Mouse (Mus musculus): ENCODE results near the gene Celf5.
"Not testable (repeated sequence)": the region's sequence is repeated elsewhere in the genome, so short reads cannot be mapped to it uniquely, and the experiment has no call there.

The Celf5 gene

DNA sequence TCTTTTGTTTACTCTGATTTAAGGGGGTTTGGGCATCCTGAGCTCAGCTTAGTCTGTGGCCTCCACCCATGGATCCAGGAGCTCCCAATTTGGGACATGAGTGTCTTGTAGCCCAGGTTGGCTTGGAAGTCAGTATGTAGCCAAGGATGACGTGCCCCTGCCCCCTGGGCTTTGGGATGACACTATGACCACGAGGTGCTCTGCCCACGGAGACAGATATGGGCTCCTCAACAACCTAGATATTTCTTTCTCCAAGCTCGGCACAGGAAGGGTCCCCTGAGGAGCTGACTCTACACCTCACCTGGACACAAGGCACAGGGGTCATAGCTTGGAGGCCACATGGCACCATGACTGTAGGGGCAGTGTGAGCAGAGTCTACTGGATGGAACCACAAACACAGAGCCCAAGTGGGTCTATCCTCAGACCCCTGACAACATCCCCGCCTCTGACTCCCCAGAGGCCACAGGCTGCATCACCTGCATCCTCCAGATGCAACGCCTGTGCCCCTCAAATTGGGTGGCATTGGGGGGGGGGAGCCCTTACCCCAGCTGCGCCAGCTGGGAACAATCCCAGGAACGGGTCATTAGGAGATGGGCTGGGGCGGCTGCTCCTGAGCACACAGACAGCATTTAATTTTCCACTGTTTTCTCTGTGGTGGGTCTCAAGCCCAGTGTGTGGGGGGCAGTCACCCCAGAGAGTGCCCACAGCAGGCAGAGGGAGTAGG lies 31.7 kb downstream of the Celf5 start:
- DNase-seq = no peak

DNA sequence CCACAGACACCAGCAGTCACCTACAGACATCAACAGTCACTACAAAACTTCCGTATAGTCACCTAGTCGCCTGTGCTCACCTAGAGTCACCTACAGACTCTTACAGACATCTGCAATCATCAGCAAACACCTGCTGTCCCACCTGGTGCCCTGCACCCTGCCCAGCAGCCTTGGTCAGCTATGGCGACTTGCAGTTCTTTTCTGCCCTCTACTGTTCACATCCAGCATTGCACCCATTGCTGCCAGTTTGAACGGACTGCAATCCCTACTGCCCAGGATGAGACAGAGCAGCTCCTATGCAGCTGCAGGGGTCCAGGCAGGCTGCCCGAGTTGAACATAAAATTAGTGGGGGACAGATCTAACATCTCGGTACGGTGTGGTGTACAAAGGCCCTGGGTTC lies 32.4 kb downstream of the Celf5 start:
- DNase-seq = peak; percentile 77

DNA sequence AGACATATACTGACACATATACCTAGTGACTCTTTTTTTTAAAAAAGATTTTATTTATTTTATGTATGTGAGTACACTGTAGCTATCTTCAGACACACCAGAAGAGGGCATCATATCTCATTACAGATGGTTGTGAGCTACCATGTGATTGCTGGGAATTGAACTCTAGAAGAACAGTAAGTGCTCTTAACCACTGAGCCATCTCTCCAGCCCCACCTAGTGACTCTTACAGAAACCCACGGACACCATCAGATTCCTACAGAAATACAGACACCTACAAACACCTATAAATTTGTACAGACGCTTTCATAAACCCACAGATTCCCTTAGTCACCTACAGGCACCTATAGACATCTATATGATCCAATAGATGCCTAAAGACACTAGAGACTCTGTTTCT lies 37.0 kb downstream of the Celf5 start:
- not testable (repeated sequence) for DNase-seq

DNA sequence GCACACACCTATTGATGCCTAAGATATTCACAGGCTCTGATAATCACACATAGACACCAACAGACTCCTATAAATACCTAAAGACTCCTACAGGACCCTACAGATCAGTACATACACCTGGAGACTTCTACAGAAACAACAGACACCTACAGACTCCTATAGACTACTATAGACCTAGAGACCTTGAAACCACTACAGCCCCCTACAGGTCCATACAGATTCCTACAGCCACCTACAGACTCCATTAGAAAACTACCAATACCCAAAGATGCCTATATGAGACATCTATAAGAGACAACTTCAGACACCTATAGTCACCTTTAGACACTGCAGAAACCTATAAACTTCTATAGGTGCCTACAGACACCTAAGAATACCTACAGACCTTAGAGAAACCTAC lies 41.5 kb downstream of the Celf5 start:
- DNase-seq = no peak

DNA sequence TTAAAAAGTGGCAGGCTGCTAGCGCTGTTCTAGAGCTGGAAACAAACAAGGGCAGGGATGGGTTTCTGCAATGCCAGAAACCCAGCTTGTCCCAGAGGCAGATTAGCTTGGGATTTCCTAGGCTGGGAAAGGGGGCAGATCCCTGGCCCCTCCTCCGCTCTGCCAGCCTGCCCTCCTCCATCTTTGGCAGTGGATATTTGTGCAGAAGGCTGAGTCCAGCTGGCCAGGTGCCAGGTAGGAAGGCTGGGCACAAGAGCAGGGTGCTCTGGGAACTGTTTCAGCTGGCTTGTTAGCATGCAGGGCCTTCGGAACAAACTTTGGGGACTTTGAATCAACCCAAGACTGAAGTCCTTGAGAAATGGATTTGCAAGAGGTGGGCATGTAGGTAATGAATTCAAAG lies 47.1 kb downstream of the Celf5 start:
- peak; percentile 58 for DNase-seq

DNA sequence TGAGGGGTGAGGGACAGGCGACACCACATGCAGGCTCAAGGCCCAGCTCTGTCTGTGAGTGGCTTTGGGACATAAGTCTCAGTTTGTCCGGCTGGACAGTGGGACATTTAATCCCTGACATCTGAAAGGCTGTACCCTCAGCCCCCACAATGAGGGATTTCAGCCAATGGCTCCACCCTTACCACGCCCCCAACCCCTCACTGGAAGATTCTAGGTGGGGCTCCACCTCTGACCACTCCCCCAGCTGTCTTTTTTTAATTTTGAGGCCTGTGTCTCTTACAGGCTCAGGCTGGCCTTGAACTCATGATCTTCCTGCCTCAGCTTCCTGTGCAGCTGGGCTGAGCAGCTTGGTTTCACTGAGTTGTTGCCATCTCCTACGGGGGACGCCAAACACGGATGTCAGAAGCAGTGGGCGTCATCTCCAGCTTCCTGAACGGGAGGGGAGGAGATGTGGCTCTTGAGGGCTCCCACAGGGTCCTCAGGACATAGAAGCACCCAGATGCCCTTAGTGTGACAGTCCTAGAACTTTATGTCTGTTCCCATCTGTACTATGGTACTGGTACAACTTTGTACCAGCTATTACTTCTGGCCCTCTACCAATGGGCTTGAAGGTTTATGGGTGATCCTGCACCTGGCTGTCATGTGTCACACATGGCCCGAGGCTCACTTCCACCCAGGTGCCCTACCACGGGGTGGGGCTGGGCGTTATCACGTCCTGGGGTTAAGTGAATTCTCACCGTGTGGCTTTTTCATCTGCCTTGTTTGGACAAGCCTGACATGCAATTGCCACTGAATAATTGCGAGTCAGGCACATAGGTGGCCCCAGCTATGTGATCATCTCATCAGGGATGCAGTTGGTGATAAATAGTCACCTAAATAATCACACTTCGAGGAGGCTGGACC lies 47.9 kb downstream of the Celf5 start:
- peak; percentile 3 for DNase-seq

DNA sequence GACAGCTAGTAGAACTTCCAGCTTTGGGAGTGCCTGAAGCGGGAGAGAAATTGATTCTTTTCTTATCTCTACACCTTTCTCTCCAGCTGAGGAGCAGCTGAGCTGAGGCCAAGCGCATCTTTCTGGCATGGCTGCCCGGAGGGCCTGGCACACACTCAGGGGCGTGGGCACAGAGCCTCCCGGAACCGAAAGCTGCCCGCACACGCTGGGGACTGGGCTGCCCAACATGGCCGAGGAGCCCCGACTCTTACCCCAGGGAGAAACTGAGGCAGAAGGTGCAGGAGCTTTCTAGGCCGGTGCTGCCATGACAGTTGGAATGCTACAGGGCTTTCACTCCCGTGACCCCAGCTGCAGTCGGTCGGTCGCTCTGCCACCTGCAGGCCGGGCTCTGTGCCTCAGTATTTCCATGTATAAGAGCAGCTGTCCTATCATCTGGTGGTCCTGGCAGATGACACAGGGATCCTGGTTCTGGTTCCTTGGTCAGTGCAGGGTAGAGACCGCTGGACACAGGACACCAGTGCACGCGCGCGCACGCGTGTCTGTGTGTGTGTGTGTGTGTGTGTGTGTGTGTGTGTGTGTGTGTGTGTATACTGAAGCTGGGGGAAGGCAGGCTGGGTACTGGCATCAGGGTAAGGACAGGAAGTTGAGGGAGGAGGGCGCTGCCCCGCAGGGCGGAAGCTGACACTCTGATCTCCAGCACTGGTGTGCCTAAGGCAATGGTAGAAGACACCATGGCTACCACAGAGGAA lies 48.8 kb downstream of the Celf5 start:
- peak; percentile 7 for DNase-seq

DNA sequence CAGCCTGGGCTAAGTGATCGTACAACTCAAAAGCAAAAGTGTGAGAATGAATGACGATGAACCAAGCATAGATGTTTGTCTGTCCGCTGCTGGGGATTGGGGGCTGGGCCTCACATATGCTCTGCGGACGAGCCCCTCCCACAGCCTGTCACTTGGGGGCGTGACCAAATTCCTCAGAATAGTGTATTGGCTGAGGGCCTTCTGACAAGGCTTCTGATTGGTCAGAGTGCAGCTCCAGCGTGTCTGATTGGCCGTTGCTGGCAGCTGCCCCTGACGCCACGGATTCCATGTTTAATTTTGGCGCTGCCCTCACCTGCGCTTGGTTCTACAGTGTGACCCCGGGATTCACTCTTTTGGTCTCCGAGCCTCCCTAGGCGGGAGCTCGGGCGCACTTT lies 49.6 kb downstream of the Celf5 start:
- peak; percentile 92 for DNase-seq

DNA sequence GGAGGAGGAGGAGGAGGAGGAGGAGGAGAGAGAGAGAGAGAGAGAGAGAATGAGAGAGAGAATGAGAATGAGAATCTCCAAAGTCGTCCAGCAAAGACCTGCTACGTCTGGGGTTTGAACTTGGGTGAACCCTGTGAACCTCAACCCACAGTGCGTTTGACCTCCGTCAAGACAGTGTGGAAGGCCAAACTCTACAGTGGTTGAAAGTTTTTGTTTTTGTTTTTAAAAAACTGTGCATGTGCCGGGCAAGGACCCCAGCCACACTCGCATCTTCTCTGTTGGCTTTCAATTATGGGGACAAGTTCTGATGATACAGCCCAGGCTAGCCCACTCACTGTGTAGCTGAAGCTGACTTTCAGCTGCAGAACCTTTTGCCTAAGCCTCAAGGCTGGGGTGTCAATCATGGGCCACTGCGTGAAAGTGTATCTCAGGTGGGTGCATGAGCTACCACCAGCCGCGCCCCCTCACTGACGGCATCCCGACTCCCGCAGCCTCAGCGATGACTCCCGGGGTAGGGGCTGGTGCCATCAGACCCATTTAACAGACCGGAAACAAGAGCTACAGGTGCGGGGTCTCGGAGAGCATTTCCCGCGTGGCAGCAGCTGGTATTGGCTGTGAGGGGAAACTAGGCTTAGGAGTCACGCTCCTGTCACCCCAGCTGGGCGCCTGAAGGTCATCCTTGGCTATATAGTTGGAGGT lies 50.2 kb downstream of the Celf5 start:
- no peak for DNase-seq

DNA sequence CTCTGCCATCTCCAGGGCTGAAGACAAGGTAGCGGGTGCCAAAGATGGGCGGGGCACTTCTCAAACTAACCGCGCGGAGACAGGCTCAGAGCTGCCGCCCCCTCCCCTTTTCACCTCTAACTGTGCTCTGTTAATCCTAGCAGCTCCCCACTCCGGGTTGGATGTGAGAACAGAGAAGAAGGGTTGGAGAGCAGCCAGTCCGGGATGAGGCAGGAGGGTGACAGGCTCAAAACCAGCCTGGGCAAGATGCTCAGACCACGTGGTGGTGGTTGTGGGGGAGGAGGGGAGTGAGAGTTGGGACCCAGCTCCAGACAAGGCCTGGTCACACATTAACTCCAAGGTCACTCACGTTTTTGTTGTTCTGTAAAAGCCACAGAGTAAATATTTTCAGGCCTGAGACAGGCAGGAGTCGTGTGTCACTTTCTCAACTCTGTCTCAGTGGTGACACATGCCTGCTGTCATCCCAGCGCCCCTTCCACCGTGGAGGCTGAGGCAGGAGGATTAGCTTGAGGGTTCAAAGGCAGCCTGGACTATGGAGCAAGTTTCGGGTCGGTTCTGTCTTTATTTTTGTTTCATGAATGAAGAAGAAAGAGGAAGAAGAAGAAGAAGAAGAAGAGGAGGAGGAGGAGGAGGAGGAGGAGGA lies 50.9 kb downstream of the Celf5 start:
- DNase-seq = peak; percentile 26

DNA sequence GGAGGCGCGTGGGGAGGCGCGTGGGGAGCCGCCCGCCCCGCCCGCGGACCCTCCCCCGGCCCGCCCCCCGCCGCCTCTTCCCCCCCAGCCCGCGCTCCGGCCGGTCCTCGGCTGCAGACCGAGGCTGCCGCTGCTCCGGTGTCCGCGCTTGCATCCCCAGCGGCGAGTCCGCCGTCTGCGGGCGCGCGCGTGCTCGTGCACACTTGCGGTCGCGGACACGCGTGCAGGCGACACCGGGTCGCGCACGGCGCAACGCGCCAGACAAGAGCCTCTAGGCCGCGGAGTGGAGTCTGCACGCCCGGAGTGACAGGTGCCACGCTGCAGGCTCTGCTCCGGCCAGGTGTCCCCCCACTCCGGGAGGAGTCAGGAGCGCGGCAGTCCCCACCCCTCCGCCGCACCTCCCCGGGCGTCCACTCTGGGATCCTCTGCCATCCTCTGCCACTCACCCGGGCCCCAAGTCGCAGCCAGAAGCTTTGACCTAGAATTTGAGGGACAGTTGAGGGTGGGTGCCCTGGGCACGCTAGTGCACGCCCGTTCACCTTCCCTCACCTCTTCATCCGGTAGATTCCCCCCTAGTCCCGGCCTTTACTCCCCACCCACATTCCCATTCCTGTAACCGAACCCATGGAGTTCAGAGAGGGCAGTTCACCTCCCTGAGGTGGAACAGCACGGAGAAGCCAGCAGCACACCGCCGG lies 51.5 kb downstream of the Celf5 start:
- peak; percentile 79 for DNase-seq

DNA sequence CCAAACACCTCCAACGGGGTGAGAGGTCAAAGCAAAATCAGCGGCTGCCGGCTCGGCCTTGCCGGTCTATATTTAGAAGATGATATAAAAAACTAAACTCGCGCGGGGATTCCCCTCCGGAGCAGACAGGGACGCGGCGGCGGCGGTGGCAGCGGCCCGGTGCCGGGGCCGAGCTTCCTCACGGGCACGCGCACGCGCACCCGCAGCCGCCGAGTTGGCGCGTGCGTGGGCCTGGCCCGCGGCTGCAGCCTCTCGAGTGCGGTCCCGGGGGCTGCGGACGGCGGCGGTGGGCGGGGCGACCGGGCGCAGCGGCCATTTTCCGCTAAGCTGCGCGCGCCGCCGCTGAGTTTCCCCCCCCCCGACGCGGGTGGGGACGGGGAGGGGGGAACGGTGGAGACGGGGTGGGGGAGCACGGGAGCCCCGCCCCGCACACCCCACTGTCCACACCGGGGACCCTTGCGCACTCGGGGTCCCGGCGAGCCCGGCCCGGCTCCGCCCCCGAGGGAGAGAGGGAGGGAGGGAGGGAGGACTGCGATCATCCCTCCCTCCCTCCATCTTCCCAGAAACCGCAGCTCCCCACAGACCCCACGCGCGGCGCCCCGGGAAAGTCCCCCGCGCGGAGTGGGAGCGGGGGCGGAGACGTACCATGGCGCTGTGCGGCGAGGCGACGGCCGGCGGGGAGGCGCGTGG lies 52.2 kb downstream of the Celf5 start:
- DNase-seq = peak; percentile 88

DNA sequence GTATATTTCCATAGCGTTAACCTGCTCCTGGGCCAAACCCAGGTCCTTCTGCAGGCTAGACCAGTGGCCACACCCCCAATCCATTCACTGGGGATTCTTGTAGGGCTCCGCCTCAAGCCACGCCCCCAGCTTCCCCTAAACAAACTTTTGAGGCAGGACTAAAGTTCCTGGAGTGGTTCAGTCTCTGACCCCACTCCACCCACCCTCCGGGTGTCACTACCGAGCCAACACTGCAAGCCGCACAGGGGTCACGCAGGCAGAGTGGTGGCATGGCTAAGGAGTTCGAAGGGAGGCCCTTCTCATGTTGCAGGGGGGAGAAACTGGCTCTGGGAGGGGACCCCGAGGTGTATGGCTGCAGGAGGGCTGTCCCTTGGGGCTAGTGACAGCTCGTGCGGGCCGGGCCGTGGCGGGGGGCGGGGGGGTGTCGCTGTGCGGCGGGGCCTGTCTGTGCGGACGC lies 52.9 kb downstream of the Celf5 start:
- peak; percentile 68 for DNase-seq

DNA sequence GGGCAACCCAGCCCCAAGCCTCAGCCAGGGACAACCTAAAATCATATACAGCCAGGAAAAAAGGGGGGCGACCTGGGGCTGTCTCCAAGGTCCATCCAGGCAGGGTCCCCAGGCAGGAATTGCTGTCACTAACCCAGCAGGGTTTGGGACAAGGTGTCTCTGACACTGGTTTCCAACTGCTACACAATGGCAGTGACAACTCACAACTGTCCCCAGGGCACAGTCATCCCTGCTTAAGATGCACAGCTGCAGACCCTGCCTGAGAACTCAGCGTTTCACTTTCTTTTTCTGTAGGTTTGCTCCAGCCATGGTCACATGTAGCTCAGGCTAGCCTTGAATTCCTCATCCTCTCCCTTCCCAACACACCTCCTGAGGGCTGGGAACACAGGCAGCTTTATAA lies 53.4 kb downstream of the Celf5 start:
- DNase-seq = peak; percentile 4

DNA sequence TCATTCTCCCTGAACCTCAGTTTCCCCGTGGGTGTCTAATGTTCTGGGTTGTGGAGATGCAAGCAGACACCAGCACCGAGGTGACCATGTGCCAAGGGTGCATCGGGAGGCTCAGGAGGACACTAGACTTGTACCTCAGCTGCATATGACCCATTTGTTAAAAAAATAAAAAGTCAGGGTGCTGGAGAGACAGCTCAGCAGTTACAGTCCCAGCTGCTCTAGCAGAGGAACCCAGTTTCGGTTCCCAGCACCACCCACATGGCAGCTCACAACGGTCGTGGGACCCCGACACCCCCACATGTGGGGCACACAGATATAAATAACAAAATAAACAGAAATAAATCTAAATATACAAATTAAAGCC lies 54.0 kb downstream of the Celf5 start:
- DNase-seq = no peak

DNA sequence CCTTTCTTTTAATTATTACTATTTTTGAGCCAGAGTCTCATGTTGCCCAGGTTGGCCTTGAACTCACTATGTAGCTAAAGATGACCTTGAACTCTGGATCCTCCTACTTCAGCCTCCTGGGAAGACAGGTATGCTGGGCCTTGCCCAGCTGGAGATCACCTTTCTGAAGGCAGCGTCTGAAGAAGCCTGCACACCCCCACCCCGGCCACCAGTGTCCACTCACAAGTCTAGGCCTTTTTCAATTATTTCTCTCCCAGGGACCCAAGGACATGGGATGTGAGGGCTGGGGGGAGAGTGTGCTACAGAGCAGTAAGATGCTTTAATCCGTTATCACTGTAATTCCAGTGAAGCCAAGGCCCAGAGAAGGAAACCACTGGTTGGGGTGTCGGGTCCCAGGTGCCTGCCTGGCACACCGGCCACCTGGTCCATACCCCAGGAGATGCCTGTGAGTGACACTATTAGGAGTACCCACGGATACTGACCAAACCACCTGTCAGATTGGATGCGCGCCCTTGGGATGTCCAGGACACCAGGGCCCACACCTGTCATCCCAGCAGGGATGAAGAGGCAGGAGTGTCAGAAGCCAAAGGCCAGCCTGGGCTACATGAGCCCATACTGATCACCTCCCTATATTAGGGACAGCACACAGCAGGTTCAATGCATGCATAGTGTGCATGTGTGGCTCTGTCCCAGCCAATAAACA lies 54.6 kb downstream of the Celf5 start:
- DNase-seq = no peak

DNA sequence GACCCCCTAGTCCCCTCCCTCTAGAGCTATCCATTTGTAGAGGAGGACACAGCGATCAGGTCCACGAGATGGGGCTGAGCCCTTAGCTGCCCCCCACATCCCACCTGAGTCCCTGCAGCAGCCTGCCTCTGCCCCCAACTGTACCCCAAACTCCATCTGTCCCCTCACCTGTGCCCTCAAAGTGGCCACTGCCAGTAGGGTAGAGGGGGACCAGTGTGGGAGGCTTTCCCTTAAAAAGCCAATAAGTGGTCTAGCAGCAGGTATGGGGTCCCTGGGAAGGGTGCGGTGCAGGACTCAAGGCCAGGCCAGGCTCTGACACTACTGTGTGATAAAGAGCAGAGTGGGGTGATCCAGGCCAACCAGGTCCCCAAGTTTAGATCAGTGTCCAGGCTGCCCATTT lies 55.2 kb downstream of the Celf5 start:
- DNase-seq = no peak

DNA sequence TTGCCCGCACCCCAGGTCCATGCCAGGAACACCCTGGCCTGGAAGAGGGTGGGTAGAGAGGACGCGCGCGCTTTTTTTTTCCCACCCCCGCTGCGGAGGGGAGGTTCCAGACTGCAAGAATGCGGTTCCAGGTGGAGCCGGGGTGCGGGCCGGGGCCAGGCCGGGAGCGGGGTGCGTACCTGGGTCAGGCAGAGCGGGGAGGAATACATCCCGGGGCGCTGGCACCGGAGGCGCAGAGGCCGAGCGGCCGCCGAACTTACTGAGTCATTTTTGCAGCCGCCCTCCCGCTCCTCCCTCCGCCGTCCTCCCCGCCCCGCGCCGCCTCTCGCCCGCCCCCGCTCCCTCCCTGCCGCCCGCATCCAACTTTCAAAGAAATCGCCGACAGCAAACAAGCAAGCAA lies 55.6 kb downstream of the Celf5 start:
- peak; percentile 65 for DNase-seq

DNA sequence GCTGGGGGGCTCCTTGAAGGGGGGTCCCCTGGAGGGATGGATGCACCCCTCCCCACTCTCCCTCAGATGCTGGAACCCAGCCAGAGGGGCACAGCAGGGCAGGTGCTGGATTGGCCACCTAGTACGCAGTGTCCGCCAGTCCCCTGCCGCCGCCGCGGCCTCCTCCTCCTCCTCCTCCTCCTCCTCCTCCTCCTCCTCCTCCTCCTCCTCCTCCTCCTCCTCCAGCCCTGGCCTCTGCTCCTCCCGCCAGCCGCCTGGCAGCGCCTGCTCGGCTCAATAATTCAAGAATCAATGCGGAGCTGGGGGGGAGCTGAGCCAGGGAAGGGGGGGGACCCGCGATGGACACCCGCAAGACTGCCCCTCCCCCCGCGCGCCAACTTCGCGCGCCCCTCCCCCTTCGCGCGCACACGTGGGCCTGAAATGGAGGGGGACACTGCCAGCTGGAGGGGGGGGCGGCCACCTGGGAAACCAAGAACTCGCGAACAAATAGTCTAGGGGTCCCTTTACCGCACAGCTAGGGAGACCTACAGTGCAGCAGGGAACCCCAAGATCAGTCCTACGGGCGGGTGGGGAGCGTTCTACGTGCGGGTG lies 56.3 kb downstream of the Celf5 start:
- peak; percentile 6 for DNase-seq

DNA sequence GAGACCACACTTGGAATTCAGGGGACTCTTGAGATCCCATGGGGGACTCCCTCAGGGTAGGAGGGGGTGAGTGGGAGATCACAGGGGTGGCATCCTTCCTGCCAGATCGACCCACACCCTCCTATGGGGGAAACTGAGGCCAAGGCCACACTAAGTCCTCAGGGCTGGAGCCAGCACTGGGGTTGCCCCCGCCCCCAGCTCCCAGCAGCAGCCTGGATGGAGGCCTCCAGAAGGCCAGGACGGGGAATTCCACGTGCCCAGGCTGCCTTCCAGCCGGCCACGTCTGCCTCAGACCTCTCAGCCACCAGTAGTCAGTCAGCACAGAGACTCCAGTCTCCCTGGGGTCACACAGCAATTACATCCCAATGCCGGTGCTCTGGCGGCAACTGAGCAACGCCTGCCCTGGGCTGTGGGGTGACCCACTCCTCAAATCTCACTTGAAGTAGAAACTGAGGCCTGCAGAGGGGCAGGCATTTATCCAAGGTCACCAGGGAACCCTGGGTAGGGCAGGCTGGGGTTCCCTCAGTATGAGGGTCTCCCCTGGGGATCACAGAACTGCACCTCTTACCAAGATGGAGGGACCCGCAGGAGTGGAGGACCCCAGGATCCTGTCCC lies 57.2 kb downstream of the Celf5 start:
- DNase-seq = peak; percentile 29

Measured in right cerebral cortex, postnatal 25 days (tissue).